Mouse (Mus musculus): ENCODE results near the gene Tle3.
A peak's percentile ranks its signal among the peaks of the same experiment; 100 is the strongest.

Tle3 gene

DNA sequence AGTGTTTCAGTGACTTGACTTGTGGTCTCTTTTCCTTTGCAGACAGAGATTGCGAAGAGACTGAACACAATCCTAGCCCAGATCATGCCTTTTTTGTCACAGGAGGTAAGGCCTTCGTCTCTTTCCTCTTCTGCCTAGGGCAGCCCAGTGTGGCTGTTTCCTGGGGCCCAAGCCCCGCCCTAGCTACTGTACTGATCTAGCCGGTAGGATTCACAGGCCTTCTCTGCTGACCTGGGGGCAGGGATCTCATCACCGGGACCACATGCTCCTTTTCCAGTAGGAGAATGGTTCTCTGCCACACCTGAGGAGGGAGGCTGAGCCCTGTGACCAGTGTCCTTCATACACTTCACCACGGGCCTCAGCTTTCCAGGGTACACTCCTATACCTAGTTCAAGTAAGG is 21.0 kb downstream of the Tle3 start:
- DNase-seq (ENCODE audit: extremely low read depth, low read depth): no peak

GRCm38 (mm10) chr9:61393847-61394246 is 21.7 kb downstream of the Tle3 start:
- DNase-seq (ENCODE audit: extremely low read depth, low read depth): no peak

DNA sequence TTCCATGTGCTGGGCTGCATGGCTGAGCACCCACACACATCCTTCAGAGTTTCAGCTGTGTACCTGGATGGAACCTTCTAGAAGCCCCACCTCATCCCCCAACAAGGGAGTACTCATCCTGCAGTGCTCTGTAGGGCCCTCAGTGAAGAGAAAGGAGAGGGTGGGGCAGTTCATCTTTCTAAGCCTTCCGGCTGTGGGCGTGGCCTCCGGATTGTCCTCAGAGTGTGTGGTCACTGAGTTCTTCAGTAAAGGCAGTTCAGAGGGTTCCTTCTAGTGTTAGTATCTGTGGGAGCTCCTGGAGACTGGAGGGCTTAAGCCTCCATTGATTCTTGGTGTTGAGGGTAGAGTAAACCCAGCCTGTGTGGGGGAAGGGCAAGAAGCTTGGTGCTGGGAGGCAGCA is 22.9 kb downstream of the Tle3 start:
- DNase-seq (ENCODE audit: extremely low read depth, low read depth): no peak

GRCm38 (mm10) chr9:61396474-61396873 is 24.3 kb downstream of the Tle3 start:
- DNase-seq (ENCODE audit: extremely low read depth, low read depth): no peak

DNA sequence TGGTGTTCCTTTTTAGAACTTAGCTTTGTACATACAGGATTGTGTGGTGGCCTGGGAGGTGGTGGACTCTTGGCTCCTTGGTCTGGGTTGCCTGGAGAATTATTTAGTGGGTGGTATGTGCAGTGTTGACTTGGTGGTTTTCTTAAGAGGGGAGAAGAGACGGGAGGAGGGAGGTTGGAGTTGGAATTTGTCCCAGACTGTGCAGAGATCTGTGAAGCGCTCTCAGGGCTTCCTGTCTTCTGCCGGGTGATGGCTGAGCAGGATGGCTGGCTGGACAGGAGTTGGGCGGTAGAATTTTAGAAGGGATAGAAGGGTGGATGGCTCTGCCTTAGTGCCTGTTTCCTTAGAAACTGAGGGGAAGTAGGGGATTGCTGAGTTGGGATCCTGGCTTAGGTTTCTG is 25.0 kb downstream of the Tle3 start:
- DNase-seq (ENCODE audit: extremely low read depth, low read depth): no peak

- no peak for DNase-seq (ENCODE audit: extremely low read depth, low read depth)
Observed at GRCm38 (mm10) chr9:61398160-61398559, 26.0 kb downstream of the Tle3 start.

DNA sequence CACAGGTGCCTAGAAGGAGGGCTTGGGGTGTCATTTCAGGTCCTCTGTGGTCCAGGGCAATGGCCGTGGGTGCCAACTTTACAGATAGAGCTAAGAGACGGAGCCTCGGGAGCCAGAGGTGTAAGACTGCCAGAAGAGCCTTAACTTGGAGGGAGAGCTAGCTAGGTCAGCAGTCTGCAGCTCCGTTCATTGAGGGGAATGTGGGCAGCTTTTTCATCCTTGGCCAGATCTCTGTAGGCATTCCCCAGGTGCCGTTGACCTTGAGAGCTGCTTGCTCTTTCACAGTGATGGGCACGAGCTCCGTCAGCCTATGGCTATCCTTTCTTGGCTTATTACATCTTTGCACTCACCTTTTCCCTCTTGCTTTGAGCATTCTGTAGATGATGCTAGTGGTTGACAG is 28.0 kb downstream of the Tle3 start:
- DNase-seq (ENCODE audit: extremely low read depth, low read depth): no peak

DNA sequence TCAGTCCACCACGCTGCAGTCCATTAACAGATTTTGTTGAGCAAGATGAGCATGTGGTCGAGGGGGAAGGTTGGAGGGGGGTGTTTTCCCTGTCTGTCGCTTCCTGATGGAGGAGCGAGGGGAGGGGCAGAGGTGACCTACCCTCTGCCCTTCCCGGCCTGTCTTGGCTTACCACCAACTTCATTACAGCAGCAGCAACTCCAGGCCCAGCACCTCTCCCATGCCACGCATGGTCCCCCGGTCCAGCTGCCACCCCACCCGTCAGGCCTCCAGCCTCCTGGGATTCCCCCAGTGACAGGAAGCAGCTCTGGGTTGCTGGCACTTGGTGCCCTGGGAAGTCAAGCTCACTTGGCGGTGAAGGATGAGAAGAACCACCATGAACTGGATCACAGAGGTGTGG is 29.5 kb downstream of the Tle3 start:
- no peak for DNase-seq (ENCODE audit: extremely low read depth, low read depth)

DNA sequence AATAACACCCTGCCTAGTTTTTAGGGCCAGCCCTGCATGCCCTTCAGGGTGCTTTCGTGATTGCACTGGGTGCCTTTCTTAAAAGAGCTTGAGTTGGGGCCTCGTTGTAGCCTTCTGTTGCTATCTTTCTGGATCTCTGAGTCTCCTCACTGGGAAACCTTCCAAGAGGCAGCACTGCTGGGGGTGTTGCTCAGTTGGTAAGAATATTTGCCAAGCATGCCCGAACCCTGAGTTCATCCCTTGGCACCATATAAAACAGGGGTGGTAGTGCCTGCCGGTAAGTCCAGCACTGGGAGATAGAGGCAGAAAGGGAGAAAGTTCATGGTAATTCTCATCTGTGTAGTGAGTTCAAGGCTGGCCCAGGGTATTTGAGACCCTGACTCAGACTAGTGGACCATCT is 30.1 kb downstream of the Tle3 start:
- DNase-seq (ENCODE audit: extremely low read depth, low read depth): no peak

DNA sequence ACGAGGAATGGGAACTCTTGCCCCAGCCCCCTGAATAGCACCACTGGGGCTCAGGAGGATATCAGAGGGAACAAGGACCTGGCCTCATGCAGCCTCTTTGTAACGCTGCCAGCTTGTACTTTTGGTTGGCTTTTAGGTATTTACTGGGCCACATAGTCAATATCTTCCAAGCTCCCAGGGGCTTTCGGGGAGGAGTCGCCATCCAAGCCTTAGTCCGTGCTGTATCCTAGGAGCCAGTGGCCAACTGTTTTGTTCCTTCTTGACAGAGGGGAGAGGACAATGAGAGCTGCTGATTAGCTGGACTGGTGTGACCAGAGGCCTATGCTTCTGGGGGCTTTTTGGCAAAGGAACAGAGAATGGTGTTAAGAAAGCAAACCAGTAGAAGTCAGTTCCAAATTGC is 30.6 kb downstream of the Tle3 start:
- DNase-seq (ENCODE audit: extremely low read depth, low read depth): no peak

GRCm38 (mm10) chr9:61403866-61404614 is 31.9 kb downstream of the Tle3 start:
- DNase-seq (ENCODE audit: extremely low read depth, low read depth): no peak

- no peak for DNase-seq (ENCODE audit: extremely low read depth, low read depth)
Observed at GRCm38 (mm10) chr9:61404615-61404980, 32.4 kb downstream of the Tle3 start.

DNA sequence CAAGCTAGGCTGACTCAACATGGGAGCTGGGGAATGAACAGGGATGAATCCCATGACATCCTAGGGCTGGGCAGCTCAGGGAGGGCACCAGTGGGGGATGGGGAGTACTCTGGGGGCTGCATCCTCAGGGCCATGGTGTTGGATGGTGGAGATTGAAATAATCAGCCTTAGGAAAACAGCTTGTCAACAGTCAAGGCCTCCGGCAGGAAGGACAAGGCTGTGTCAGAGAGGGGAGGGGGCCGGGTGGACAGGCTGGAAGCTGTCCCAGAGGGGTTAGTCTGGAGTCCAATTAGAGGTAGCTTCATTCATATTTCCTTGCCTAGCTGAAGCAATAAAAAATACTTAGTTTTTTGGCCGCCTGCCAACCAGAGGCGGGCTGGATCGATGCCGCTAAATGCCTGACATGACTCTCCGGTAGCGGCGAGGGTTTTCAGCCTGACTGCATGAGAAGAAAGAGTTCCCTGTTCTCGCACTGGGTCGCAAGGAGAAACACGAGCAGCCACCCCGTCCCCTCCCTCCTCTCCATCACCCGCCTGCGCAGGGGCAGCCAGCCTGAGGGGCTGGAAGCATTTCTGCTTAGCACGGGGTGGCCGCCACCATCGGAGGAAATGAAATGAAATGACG is 32.9 kb downstream of the Tle3 start:
- DNase-seq (ENCODE audit: extremely low read depth, low read depth): no peak

DNA sequence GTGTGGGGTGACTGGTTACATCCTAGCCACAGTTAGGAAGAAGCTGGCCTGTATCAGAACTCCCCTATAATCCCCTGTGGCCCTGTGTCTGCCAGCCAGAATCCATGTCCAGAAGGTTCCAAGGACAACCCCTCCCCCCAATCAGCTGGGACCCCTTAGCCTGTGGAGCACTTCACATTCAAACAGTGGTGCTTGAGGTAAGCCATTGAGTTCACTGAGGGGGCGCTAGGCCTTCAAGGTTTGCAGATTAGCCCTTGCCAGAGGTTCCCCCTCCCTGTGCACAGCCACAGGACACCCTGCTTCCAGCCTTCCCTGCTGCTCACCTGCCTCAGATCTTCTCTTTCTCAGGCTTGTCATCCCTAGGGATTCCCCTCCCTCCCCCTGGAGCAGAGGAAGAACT is 34.2 kb downstream of the Tle3 start:
- DNase-seq (ENCODE audit: extremely low read depth, low read depth): no peak

DNA sequence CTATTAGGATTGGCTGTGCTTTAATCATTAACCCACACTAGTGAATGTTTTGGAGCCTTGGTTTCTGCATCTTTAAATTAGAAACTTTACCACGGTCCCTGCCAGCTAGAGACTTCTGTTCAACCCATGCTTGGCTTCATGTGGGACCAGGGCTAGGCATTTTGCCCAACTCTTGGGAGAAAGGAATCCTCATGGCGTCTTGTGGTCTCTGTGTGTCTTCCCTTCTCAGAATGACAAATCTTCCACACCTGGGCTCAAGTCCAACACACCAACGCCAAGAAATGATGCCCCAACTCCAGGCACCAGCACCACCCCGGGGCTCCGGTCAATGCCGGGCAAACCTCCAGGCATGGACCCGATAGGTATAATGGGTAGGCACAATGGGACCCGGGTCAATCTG is 36.9 kb downstream of the Tle3 start:
- DNase-seq (ENCODE audit: extremely low read depth, low read depth): no peak

GRCm38 (mm10) chr9:61413665-61414456 is 41.7 kb downstream of the Tle3 start:
- no peak for DNase-seq (ENCODE audit: extremely low read depth, low read depth)

DNA sequence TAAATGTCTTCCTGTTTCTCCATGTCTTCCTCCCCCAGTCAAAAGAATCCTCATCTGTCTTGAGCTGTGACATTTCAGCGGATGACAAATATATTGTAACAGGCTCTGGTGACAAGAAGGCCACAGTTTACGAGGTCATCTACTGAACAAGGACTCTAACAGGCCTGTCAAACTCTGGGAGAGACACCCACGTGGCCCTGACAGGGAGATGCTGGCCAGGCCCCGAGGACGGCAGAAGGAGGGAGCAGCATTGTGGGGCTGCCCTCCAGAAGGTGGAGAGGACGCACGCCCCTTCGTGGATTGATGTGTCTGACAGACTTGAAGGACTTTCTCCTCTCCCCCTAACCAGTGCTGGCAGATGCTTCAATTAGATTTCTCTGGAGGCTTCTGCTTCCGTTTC is 44.4 kb downstream of the Tle3 start:
- DNase-seq (ENCODE audit: extremely low read depth, low read depth): no peak

- no peak for DNase-seq (ENCODE audit: extremely low read depth, low read depth)
Observed at GRCm38 (mm10) chr9:61421626-61422025, 49.5 kb downstream of the Tle3 start.

DNA sequence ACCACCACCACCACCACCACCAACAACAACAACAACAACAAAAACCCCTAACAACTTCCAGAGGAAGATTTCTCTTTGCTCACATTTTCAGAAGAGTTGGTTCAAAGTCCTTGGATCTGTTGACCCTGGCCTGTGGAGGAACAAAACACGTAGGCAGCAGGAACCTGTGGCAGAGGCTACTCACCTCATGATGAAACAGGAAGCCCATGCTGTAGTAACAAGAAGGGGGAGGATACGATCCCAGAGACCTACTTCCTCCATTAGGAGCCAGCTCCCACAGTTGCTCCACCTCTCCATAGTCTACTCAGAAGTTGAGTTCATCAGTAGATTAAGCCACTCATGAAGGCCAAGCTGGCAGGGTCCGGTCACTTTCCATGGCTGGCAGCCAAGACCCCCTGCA is 52.1 kb downstream of the Tle3 start:
- peak; percentile 1 for DNase-seq (ENCODE audit: extremely low read depth, low read depth)

DNA sequence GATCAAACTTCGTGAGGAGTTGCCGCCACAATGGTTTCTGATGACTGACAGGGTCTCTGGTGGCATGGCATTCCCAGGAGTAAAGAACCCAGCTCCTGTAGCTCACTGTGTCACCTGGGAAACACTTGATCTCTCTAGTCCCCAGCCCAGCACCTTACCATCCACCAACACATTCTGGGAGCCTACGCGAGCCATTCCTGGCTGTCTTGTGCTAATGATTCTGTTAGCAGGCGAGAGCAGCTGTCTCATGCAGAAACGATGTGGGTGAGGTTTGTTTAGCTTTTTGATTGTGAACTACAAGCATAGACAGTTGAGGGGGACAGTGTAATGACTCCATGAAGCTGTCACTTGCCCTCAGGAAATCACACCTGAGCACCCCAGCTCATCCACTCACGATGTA is 54.3 kb downstream of the Tle3 start:
- DNase-seq (ENCODE audit: extremely low read depth, low read depth): no peak

DNA sequence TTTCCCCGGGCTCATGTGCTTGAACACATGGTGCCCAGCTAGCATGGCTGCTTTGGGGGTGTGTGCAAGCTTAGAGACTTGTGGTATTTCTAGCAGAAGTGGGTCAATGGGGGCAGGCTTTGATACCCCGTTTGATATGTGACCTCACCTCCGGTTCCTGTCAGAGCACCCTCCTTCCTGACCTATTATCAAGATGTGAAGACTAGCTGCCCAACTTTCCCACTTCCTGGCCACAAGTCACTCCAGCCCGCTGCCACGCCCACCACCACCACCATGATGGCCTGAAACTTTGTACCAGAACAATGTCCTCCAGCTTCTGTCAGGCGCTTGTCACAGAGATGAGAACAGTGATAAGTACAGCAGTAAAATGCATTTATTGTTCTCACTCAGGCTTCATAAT is 54.9 kb downstream of the Tle3 start:
- DNase-seq (ENCODE audit: extremely low read depth, low read depth): no peak

DNA sequence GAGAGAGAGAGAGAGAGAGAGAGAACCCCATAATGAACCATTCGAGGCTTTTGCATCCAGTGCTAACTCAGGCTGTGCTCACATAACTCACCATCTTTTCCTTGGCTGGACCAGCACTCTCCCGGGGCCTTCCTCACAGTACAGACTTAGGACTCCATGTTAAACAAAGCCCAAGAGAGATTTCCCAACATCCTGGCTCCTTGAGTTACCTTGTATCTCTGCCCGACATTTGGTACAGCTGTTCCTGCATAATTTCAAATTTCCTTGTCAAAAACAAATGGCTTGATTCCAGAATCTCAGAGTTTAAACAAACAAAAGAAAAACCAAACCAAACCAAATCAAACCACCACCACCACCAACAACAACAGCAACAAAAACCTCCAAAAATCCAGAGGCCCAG is 55.7 kb downstream of the Tle3 start:
- no peak for DNase-seq (ENCODE audit: extremely low read depth, low read depth)

DNA sequence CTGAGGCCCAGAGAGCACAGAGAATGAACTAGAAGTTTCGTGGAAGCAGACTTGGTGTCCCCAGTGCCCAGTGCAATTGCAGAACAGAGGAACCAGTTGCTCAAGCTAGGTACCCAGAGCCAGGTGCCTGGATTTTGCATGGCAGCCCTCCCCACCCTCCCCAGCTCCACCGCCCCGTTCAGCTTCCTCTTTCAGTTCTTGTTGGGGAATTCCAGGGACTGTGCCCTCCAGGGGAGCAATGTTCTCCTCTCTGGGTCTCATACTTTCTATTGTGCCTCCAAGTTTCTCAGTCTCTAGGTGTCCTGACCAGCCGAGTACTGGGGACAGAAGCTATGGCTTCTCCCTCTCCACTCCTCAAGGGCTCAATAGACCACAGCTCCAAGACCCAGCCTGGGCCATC is 59.7 kb downstream of the Tle3 start:
- DNase-seq (ENCODE audit: extremely low read depth, low read depth): no peak
